In genomic region chr2:152737306-152738221, GRCm38 (mm10) we compare ENCODE assay signal across 9 mouse cellular contexts. TPM values are rescaled to one million over a fixed set of nuclear protein-coding genes. Genes with fewer than 3 reads are reported as not detected.
DNase-seq lines count a peak whose midpoint lies in the region; ATAC-seq and TF ChIP-seq lines count a peak whose summit lies in the region.
"Had no signal": no experiment of that assay in that cellular context is flagged by ENCODE, and none has a peak within 500 bp of the region (broad histone marks: within the 10 kb centered on the region; RNA-seq: fewer than 3 reads in every experiment).

No protein-coding gene starts in this region.

- 12% methylated on average over 10 of the region's 10 CpGs for WGBS in heart, embryonic 11.5 days (ENCODE audit: insufficient replicate concordance)
- 8% methylated on average over 10 of the region's 10 CpGs for WGBS in kidney, postnatal 0 days
- WGBS in midbrain, embryonic 16.5 days = 15% methylated on average over 10 of the region's 10 CpGs

- no peak for ATAC-seq in heart, embryonic 11.5 days (replicated peaks; ENCODE audit: insufficient number of reproducible peaks, low FRiP score, low TSS enrichment)
- ATAC-seq in kidney, postnatal 0 days (replicated peaks; ENCODE audit: low FRiP score, low read depth) = no peak
- ATAC-seq in midbrain, embryonic 16.5 days = no peak
- ATAC-seq: Patski had no signal

- no peaks in the 10 kb centered on the region for H3K36me3 ChIP-seq in heart, embryonic 11.5 days (ENCODE audit: control insufficient read depth, insufficient read depth, low read length)
- H3K36me3 ChIP-seq in kidney, postnatal 0 days (ENCODE audit: insufficient read depth, low read length) = no peaks in the 10 kb centered on the region
- H3K36me3 ChIP-seq in midbrain, embryonic 16.5 days (ENCODE audit: control insufficient read depth, insufficient read depth, low read length) = no peaks in the 10 kb centered on the region

- peak overlapping the region; percentile 80 for H3K4me2 ChIP-seq in heart, embryonic 11.5 days
- peak overlapping the region; percentile 74 for H3K4me2 ChIP-seq in kidney, postnatal 0 days (ENCODE audit: low read length)
- H3K4me2 ChIP-seq in midbrain, embryonic 16.5 days (ENCODE audit: low read length) = peak overlapping the region; percentile 75

- no peaks in the 10 kb centered on the region for H3K27me3 ChIP-seq in heart, embryonic 11.5 days (ENCODE audit: control insufficient read depth, insufficient read depth, low read length)
- no peaks in the 10 kb centered on the region for H3K27me3 ChIP-seq in kidney, postnatal 0 days (ENCODE audit: insufficient read depth, low read length)
- H3K27me3 ChIP-seq in midbrain, embryonic 16.5 days (ENCODE audit: control insufficient read depth, insufficient read depth, low read depth, low read length) = no peaks in the 10 kb centered on the region; the same call in 1 of the 2 replicates
- H3K27me3 ChIP-seq: Patski had no signal

- peak; percentile 30 for DNase-seq in gastrocnemius, postnatal 10 days
- DNase-seq in gastrocnemius, postnatal 25 days = no peak
- peak; percentile 31 to 62 for DNase-seq in adrenal gland, postnatal 36 days
- peak; percentile 36 for DNase-seq in kidney, postnatal 0 days (ENCODE audit: low spot score)
- no peak for DNase-seq in T-cell, adult 2 months (ENCODE audit: low spot score)
- no peak for DNase-seq in ovary, postnatal 14 days (ENCODE audit: low spot score)

- H3K9me3 ChIP-seq in heart, embryonic 11.5 days (replicated peaks; ENCODE audit: control insufficient read depth, low read length) = no peaks in the 10 kb centered on the region
- no peaks in the 10 kb centered on the region for H3K9me3 ChIP-seq in kidney, postnatal 0 days (replicated peaks; ENCODE audit: low read length)
- H3K9me3 ChIP-seq in midbrain, embryonic 16.5 days (replicated peaks; ENCODE audit: control insufficient read depth, low read length, poor library complexity, severe bottlenecking) = no peaks in the 10 kb centered on the region

- H3K27ac ChIP-seq in heart, embryonic 11.5 days (ENCODE audit: low read depth, low read length) = peak overlapping the region; percentile 96
- H3K27ac ChIP-seq in kidney, postnatal 0 days = peak overlapping the region; percentile 93
- H3K27ac ChIP-seq in midbrain, embryonic 16.5 days (ENCODE audit: low read length) = peak overlapping the region; percentile 54

- peak overlapping the region; percentile 89 for H3K4me3 ChIP-seq in heart, embryonic 11.5 days (ENCODE audit: low read depth, low read length)
- H3K4me3 ChIP-seq in kidney, postnatal 0 days (replicated peaks; ENCODE audit: low read depth, low read length) = peak overlapping the region; percentile 86
- H3K4me3 ChIP-seq in midbrain, embryonic 16.5 days (ENCODE audit: low read depth, low read length) = peak overlapping the region; percentile 41

- peaks cover 48% of the 10 kb centered on the region for H3K4me1 ChIP-seq in heart, embryonic 11.5 days (ENCODE audit: control insufficient read depth, insufficient read depth, low read length)
- H3K4me1 ChIP-seq in kidney, postnatal 0 days (replicated peaks; ENCODE audit: insufficient read depth, low read length) = peaks cover 29% of the 10 kb centered on the region
- peaks cover 37% of the 10 kb centered on the region for H3K4me1 ChIP-seq in midbrain, embryonic 16.5 days (ENCODE audit: control insufficient read depth, insufficient read depth, low read length)

- TF ChIP-seq CTCF in kidney, postnatal 0 days (IDR thresholded peaks at IDR 0.05; ENCODE audit: low read depth) = no peak

- H3K9ac ChIP-seq in heart, embryonic 11.5 days (ENCODE audit: low read depth, low read length) = peak overlapping the region; percentile 92
- H3K9ac ChIP-seq in kidney, postnatal 0 days (ENCODE audit: low read depth, low read length) = peak overlapping the region; percentile 91
- H3K9ac ChIP-seq in midbrain, embryonic 16.5 days (ENCODE audit: low read depth, low read length) = peak overlapping the region; percentile 4

RNA-seq across cellular contexts. Expression of gene Id1, which starts 1.5 kb away (rescaled TPM):
- 10 to 100 TPM; 17.6 to 21.1 TPM for total RNA-seq in gastrocnemius, postnatal 10 days (2021)
- total RNA-seq in gastrocnemius, postnatal 25 days (2021) = 10 to 100 TPM in 1 of 2 experiments, 1 to 10 TPM in 1; 9.7 to 14.0 TPM
- total RNA-seq in adrenal gland, postnatal 36 days (2021) = 100 to 1,000 TPM in 1 of 2 experiments, 10 to 100 TPM in 1; 68.4 to 105 TPM
- polyA plus RNA-seq in heart, embryonic 11.5 days (2014; fragmentation: Nextera tagmentation; extraction: Ambion mirVana) = 95.3 and 98.1 TPM in 2 replicates
- 170 and 194 TPM in 2 replicates for polyA plus RNA-seq in kidney, postnatal 0 days (2015; fragmentation: Nextera tagmentation; extraction: Ambion mirVana)
- polyA plus RNA-seq in midbrain, embryonic 16.5 days (2015; fragmentation: Nextera tagmentation; extraction: Ambion mirVana) = 23.7 and 35.7 TPM in 2 replicates

RNA-seq across cellular contexts. Expression of gene Cox4i2, which starts 16.4 kb away (rescaled TPM):
- 1 to 10 TPM; 5.6 to 6.9 TPM for total RNA-seq in gastrocnemius, postnatal 10 days (2021)
- 1 to 10 TPM; 2.2 to 2.7 TPM for total RNA-seq in gastrocnemius, postnatal 25 days (2021)
- 1 to 10 TPM; 3.0 to 4.0 TPM for total RNA-seq in adrenal gland, postnatal 36 days (2021)
- 22.4 and 22.5 TPM in 2 replicates for polyA plus RNA-seq in heart, embryonic 11.5 days (2014; fragmentation: Nextera tagmentation; extraction: Ambion mirVana)
- polyA plus RNA-seq in kidney, postnatal 0 days (2015; fragmentation: Nextera tagmentation; extraction: Ambion mirVana) = 15.8 and 16.3 TPM in 2 replicates
- polyA plus RNA-seq in midbrain, embryonic 16.5 days (2015; fragmentation: Nextera tagmentation; extraction: Ambion mirVana) = 5.0 and 5.4 TPM in 2 replicates

RNA-seq across cellular contexts. Expression of gene Mcts2, which starts 50.7 kb away (rescaled TPM):
- 10 to 100 TPM; 12.5 to 19.3 TPM for total RNA-seq in gastrocnemius, postnatal 10 days (2021)
- total RNA-seq in gastrocnemius, postnatal 25 days (2021) = 10 to 100 TPM; 11.3 to 11.5 TPM
- total RNA-seq in adrenal gland, postnatal 36 days (2021) = 10 to 100 TPM; 27.2 to 31.7 TPM
- 22.2 and 29.2 TPM in 2 replicates for polyA plus RNA-seq in heart, embryonic 11.5 days (2014; fragmentation: Nextera tagmentation; extraction: Ambion mirVana)
- 33.9 and 36.6 TPM in 2 replicates for polyA plus RNA-seq in kidney, postnatal 0 days (2015; fragmentation: Nextera tagmentation; extraction: Ambion mirVana)
- 31.1 and 34.4 TPM in 2 replicates for polyA plus RNA-seq in midbrain, embryonic 16.5 days (2015; fragmentation: Nextera tagmentation; extraction: Ambion mirVana)

Comparison
In these comparisons a context has a peak if more than half of its experiments do, and no peak if none do; other contexts are left out.
1. DNase-seq: peak in gastrocnemius, postnatal 10 days (single experiment), adrenal gland, postnatal 36 days (2 of 2) and kidney, postnatal 0 days (single experiment); none in gastrocnemius, postnatal 25 days (single experiment), T-cell, adult 2 months (single experiment) and ovary, postnatal 14 days (single experiment).
2. H3K9ac ChIP-seq: peak in every context shown above with its lines; median percentile 92 in heart, embryonic 11.5 days; 91 in kidney, postnatal 0 days; 4 in midbrain, embryonic 16.5 days.
3. Peak in every context shown above with its lines, with median percentiles within 50 percentile points of each other: H3K27ac ChIP-seq, H3K4me2 ChIP-seq and H3K4me3 ChIP-seq.